Mouse (Mus musculus): ENCODE results near the gene Slc11a2. TPM values are rescaled to one million over a fixed set of nuclear protein-coding genes. Genes with fewer than 3 reads are reported as not detected.
A peak's percentile ranks its signal among the peaks of the same experiment; 100 is the strongest.
"Not testable (repeated sequence)": the region's sequence is repeated elsewhere in the genome, so short reads cannot be mapped to it uniquely, and the experiment has no call there.

Slc11a2 gene
- total RNA-seq, 2 experiments from 2014 or later = 32.3 to 34.8 TPM

DNA sequence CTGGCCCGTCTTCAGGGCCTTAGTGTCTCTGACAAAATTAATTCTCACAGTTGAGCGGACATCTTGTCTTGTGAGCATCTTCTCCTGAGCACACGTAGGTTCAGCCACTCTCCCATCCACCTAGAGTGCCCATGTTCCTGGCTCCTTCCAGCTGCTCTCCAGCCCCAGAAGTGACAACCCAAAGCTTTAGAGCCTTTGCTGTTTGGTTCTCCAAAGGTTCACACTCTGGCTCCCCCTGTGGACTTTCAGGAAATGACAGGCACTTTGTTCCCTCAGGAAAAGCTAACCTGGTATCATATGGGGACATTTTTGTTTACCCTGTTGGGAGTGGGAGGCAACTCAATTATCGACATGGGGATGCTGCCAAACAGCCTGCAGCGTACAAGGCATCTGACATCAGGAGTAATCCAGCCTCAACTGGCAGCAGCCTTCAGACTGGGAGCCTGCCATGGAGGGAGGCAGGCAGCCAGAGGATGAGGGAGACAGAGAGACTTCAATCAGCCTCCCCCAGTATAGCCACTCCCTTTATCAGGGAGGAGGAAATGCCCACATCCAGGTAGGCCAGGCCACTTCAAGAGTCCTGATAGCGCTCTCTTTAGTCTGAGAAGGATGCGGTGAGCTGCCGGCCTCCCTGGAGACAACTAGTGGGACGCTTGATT lies 46.9 kb downstream of the Slc11a2 start:
- not testable (repeated sequence) for DNase-seq
- intact Hi-C loops (cut with DNase I; ENCODE audit: low total_unique reads) = loop anchor here (10.0 kb wide), 1 partner anchor 113 kb away; no protein-coding TSS in a partner anchor

DNA sequence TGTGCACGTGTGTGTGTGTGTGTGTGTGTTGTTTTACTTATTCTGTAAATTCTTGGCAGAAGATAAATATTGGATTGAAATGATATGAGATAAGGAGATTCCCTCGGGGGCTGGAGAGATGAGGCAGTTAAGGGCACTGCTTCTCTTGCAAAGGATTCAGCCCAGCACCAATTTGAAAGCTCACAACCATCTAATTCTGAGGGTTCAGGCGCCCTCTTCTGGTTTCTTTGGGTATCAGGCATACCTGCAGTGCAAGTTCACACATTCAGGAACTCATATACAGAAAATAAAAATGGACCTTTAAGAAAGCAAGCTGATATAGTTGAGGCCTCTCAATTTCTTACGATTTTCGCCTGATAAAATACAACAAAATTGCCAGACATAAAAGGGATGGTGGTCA lies 49.8 kb downstream of the Slc11a2 start:
- intact Hi-C loops (cut with DNase I; ENCODE audit: low total_unique reads) = loop anchor here (10.0 kb wide), 1 partner anchor 110 kb away; no protein-coding TSS in a partner anchor
- DNase-seq = peak; percentile 37

DNA sequence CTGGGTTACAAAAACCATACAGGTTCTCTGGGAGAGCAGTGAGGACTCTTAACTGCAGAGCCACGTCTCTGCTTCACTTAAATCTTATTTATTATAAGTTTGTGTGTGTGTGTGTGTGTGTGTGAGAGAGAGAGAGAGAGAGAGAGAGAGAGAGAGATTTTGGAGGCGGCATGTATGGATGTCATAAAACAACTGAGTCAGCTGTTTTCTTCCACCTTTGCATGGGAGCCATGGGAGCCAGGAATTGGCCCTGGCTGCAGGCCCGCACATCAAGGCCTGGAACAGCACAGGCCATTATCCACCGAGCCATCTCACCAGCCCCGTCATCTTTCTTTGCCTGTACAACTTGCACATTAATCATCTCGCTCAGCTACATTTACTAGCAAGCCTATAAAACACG lies 57.8 kb downstream of the Slc11a2 start:
- no peak for DNase-seq
- intact Hi-C loops (cut with DNase I; ENCODE audit: low total_unique reads) = no loop called here

DNA sequence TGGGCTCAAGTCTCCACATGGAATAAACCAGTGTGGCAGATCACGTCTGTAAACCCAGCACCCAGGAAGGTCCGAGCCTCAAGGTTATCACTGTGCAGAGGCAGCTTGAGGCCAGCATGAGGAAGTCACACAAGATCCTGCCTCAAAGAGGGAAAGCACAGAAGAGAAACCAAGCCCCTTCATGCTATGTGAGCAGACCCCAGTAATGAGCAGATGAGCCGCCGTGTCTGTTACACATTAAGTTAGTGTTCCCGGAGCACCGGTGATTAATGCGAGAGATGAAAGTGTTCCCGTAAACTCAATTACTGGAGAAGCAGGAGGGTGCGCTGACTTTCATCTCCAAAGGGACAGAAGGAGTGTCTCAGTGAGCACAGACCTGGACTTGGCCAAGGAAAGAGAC lies 58.9 kb downstream of the Slc11a2 start:
- intact Hi-C loops (cut with DNase I; ENCODE audit: low total_unique reads); DNase-seq: not testable (repeated sequence)

DNA sequence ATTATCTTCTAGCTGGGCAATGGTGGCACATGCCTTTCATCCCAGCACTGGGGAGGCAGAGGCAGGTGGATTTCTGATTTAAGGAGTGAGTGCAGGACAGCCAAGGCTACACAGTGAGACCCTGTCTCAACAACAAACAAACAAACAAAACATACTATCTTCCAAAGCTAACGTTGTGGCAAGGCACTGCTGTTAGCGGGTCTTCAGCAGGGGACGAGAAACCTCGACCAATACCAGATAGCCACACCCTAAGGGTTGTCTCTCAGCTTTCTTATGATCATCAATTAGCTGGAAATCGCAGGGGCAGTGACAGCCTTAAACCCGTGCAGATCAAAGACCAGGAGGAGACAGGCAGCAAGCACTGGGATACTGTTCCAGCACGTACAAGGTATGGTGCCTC lies 60.6 kb downstream of the Slc11a2 start, which contains the start of gene Higd1c:
Higd1c (plus strand) TSS at position 301 of the 400 bp plus-strand sequence.
- DNase-seq = no peak
- intact Hi-C loops (cut with DNase I; ENCODE audit: low total_unique reads) = no loop called here

DNA sequence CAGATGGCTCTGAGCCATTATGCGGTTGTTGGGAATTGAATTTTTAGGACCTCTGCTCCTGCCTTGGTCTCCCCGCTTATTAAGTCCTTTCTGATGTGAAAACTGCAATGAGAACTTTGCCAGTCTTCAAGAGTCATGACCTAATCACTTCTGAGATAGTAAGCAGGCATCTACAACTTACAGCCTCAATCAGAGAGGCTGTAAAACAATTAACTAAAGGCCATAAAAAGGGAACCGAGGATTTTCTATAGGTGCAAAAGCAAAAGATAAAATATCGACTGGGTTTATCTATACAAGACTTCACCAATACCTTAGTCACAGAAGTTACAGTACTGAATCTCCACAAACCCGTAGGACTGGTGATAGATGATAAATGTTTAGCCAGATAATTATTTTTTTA lies 69.0 kb downstream of the Slc11a2 start:
- intact Hi-C loops (cut with DNase I; ENCODE audit: low total_unique reads) = no loop called here
- DNase-seq = no peak

DNA sequence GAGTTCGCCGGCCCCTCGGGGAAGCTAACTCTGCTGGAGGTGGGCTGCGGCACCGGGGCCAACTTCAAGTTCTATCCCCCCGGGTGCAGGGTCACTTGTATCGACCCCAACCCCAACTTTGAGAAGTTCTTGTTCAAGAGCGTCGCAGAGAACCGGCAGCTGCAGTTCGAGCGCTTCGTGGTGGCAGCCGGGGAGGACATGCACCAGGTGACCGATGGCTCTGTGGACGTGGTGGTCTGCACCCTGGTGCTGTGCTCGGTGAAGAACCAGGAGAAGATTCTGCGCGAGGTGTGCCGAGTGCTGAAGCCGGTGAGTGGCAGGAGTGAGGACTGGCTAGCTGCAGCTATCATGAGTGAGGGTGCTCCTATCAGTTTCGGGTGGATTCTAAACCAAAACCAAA lies 71.5 kb downstream of the Slc11a2 start:
- DNase-seq; intact Hi-C loops (cut with DNase I; ENCODE audit: low total_unique reads): not testable (repeated sequence)

DNA sequence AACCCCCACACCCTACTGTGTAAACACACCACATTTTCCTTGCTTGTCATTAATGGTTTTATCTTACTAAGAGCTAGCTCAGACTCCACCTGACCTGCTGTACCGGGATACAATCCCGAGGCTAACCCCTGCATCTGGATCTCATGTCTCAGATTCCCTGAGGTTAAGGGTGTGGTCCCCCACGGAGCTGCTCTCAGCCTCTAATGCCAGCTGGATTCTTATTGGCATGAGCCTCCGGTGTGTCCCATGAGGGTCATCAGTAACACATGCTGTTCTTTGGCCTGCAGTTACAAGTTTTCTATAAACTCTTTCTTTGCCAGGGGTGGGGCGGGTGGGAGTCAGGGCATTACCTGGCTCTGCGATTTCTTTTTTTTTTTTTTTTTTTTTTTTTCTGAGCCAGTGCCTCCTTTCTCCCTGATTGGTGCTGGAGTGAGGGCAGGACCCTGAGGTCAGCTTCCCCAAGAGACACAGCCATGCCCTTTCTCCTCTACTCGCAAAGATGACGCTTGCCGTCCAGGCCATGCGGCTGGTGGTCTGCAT lies 72.1 kb downstream of the Slc11a2 start, which contains the start of the genes Methig1 and Mettl7a2:
Methig1 (plus strand) TSS at position 439 of the 540 bp plus-strand sequence.
Mettl7a2 (plus strand) TSS at position 490 of the 540 bp plus-strand sequence.
- no peak for DNase-seq
- intact Hi-C loops (cut with DNase I; ENCODE audit: low total_unique reads) = no loop called here

DNA sequence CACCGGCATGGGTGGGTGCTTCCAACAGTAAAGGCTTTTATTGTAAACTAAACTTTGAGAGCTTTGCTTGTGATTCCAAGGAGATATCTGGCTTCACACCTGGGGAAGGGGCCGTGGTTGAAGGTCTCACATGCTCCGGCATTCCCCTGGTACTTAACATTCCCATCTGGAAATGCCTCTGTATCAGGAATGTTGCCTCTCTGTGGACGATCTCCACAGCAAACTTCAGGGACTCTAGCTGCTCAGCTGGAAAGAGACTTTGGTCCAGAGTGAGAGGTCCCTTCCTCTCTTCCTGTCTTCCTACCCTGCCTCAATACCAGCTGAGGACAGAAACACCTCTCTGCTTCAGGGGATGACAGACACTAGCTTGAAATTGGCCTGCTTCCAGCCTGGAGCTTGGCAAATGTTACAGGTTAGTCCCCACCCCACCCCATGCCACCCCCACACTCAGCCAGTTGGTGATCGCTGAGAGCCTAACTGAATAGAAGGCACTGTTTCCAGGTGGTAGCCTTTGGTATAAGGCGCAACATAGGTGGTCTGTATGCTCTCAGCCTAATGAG lies 73.3 kb downstream of the Slc11a2 start:
- intact Hi-C loops (cut with DNase I; ENCODE audit: low total_unique reads) = no loop called here
- DNase-seq = no peak

DNA sequence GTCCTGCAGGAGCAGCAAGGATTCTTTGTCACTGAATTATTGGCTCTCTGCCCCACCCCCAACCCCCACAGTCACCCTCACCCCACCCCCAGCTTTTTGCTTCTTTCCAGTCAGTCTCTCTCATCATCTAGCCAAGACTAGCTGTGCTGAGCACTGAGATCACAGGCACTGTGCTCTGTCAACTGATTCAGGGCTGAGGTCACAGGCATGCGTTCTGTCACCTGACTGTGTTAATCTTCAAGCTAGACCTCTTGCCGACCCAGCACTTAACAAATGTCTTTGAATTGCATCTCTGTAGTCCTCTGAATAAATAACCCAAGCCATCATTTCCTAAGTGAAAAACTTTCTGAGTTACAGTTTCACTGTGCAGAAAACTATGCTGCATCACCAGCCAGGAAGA lies 75.4 kb downstream of the Slc11a2 start:
- intact Hi-C loops (cut with DNase I; ENCODE audit: low total_unique reads) = no loop called here
- DNase-seq = no peak

DNA sequence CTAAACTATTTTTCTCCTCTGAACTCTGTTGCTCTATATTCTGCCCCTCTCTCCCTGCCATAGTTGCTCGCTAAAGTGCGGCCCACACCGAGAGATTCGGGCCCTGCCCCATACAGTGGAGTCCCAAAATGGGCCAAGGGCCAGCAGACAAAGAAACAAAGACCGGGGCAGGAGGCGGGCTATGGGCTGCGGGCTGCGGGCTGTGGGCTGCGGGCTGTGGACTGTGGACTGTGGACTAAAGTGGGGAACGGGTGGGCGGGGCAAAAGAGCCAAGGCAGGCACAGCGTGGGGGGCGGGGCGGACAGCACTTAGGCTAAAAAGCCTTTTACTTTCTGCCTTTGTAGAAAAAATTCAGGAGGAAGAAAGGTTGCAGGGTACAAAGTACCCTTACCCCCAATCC lies 78.1 kb downstream of the Slc11a2 start:
- intact Hi-C loops (cut with DNase I; ENCODE audit: low total_unique reads) = no loop called here
- DNase-seq = no peak

DNA sequence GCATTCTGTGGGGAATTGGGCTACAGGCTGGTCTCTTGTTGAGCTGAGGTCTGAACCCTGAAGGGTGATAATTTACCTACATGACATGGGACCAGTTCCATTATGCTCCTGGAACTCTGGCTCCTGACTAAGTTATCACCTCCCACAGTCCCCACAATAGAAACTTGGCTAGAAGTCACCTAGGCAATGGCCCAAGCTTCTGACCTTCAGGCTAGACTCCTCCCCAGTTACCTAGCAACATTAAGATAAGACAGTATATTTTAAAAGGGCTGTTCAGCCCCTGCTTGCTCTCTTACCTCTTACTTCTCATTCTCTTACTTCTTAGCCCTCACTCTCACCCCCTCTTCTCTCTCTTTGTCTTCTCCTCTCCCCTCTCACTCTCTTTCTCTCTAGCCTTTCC lies 79.4 kb downstream of the Slc11a2 start:
- intact Hi-C loops (cut with DNase I; ENCODE audit: low total_unique reads) = no loop called here

DNA sequence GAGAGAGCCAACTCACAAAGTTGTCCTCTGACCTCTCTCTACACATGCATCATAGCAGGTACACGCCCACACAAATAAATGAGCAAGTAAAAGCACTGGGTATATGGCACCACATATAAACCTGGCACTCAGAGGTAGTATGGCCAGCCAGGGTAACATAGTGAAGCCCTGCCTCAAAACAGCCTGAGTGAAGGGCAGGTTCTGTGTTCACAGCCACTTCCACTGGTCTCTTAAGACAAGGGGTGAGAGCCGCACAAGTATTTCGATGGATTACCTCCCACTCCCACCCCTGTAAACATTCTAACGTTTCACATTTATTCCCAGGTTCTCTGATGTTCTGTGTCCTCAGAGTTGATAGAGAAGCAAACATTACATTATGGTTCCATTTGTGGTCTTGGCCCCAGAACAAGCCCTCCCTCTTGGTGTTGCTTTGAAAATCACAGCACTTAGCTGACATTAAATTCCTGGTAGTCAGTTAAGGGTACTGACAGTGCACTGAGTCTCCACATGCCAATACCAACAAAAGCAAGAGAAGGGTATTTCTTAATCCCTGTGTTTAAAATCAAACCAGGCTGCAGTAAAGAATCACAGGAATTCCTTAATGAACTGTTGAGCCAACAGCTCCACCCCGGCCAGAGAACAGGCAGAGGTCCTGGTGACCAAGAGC lies 83.4 kb downstream of the Slc11a2 start:
- intact Hi-C loops (cut with DNase I; ENCODE audit: low total_unique reads) = loop anchor here (5.0 kb wide), 1 partner anchor 116 kb away; no protein-coding TSS in a partner anchor
- DNase-seq = not testable (repeated sequence)

More for the DNA sequence above, 79.4 kb downstream of the Slc11a2 start:
- no peak for DNase-seq

Other genes starting within 250 kb of the Slc11a2 start
- 10 to 100 TPM; 31.1 to 40.4 TPM for gene Atf1, start 197.3 kb downstream of the Slc11a2 start, total RNA-seq (2021)
- not detected for gene Tmprss12, start 144.2 kb downstream of the Slc11a2 start, total RNA-seq (2021)
- gene Mettl7a1, start 120.9 kb downstream of the Slc11a2 start, total RNA-seq (2021) = 10 to 100 TPM; 18.5 to 23.0 TPM
- gene Mettl7a3, start 90.1 kb downstream of the Slc11a2 start, total RNA-seq (2021) = under 1 TPM in 1 of 2 experiments, not detected in 1; 0.21 TPM
- not detected for gene Methig1, start 71.9 kb downstream of the Slc11a2 start, total RNA-seq (2021)
- under 1 TPM; 0.49 TPM for gene Mettl7a2, start 71.9 kb downstream of the Slc11a2 start, total RNA-seq (2021)
- not detected for gene Higd1c, start 60.5 kb downstream of the Slc11a2 start, total RNA-seq (2021)
- gene Gm5475, start 2.9 kb downstream of the Slc11a2 start, total RNA-seq (2021) = not detected
- gene Letmd1, start 44.0 kb upstream of the Slc11a2 start, total RNA-seq (2021) = 10 to 100 TPM in 1 of 2 experiments, 1 to 10 TPM in 1; 9.2 to 10.5 TPM
- 1 to 10 TPM; 1.9 to 2.9 TPM for gene Csrnp2, start 70.4 kb upstream of the Slc11a2 start, total RNA-seq (2021)
- gene Tfcp2, start 126.9 kb upstream of the Slc11a2 start, total RNA-seq (2021) = 10 to 100 TPM in 1 of 2 experiments, 1 to 10 TPM in 1; 9.6 to 11.6 TPM
- 1 to 10 TPM; 7.6 to 9.7 TPM for gene Pou6f1, start 174.9 kb upstream of the Slc11a2 start, total RNA-seq (2021)
- 10 to 100 TPM; 58.7 to 62.1 TPM for gene Dazap2, start 190.3 kb upstream of the Slc11a2 start, total RNA-seq (2021)
- gene Smagp, start 211.9 kb upstream of the Slc11a2 start, total RNA-seq (2021) = 1 to 10 TPM; 6.0 to 6.4 TPM
- under 1 TPM; 0.53 to 0.89 TPM for gene Bin2, start 244.5 kb upstream of the Slc11a2 start, total RNA-seq (2021)